Mouse (Mus musculus): ENCODE measurements around the gene Acod1. TPM values are rescaled to one million over a fixed set of nuclear protein-coding genes. Genes with fewer than 3 reads are reported as not detected.

Gene Acod1
- total RNA-seq, 2 experiments from 2014 or later: not detected

DNA sequence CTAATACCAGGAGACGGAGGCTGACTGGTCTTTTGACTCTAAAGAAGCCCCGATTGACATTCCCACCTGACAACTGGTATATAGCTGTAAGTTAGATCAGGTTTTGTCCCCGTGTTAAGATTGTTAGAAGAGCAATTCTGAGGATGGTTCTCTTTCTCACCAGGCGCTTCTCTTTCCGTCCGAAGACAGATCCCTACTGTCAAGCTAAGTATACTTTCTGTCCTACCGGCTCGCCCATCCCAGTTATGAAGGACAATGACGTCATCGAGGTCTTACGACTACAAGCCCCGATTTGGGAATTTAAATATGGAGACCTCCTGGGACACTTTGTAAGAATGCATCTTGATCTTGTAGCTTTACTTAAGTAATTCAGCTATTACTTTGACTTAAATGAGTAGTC, 24.7 kb downstream of the Acod1 start:
- DNase-seq (ENCODE audit: low spot score in 2 of 2): no peak

DNA sequence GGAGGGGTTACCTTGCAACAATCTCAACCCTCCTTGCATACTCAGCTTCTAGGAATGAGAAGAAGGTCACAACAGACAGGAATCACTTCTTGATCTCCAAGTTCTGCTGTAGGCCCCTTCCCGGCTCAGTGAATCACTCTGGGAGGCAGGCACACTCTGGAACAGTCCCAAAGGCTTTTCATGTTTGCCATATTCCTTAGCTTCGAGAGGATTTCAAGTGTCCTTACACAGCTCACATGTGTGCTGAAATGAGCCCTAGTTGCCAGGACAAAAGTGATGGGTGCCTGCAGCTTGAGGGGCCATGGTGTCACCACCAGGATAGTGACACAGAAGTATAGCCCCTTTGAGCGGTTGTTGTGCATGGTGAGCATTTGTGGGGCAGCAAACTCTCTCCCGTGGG, 26.0 kb downstream of the Acod1 start:
- DNase-seq (ENCODE audit: low spot score in 2 of 2): no peak

DNA sequence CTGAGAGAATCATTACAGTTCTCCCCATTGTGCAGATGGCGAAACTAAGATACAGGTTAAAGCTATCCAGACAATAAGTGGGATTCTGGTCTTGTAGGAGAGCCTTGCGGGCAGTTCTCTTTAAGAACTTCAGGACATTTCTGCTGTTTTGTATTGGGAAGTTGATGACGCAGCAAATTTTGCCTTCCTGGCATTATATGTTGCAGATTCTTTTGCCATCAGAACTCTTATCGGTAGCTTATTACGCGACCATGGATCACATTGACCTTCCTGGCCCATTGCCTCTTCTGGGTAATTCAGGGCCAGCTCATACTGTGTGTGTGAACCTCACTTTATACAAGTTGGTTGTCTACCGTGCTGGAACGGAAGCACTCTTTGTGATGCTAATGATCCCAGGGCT, 27.0 kb downstream of the Acod1 start:
- DNase-seq (ENCODE audit: low spot score in 2 of 2): no peak

DNA sequence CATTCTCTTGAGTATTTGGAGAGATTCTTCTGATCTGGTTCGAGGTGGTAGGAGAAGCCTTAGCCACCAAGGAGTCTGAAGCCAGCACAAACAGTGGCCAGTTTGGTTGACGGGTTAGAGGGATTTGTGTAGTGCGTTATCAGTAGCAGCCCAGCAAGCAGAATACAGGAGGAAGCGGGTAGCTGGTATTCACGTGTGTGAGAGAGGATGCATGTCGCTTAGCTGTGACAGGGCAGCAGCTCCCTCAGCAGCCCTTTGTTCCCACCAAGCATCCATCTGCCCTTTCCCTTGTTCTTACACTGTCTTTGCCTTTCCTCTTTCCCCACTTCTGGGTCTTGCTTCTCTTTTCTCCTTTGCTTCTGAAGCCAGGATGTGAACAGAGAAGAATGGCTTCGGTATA, 28.4 kb downstream of the Acod1 start:
- no peak for DNase-seq (ENCODE audit: low spot score in 2 of 2)

DNA sequence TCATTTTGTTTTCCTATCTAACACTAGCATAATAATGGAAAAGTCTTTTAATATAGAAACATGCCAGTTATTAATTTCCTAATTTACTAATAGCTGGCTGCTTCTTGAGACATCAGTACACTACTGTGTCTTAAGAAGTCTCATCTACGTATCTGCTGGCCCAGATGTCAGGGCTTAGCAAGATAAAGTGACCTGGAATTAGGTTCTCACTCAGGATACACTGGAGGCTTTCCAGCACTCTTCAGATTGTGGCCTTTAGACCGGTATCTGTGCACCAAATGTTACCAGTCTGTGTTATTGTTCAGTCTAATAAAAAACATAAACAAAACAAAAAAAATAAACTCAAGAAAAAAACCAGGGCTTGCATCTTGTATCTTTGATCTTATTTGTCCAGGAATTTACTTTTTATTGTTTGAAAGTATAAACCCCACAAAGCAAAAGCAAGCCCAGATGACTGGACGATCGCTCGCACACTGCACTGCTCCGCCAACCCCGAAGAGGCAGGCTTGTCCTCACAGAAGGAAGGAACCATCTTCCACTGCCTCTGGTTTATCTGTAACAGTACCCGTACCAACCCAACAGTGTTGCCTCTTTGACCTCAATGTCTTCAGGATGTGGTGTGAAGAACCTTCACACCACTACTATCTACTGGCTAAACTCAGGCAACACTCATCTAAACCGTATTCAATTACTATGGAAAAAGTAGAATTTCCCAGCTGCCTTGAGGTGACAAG, 30.7 kb downstream of the Acod1 start:
- DNase-seq (ENCODE audit: low spot score in 2 of 2): no peak

DNA sequence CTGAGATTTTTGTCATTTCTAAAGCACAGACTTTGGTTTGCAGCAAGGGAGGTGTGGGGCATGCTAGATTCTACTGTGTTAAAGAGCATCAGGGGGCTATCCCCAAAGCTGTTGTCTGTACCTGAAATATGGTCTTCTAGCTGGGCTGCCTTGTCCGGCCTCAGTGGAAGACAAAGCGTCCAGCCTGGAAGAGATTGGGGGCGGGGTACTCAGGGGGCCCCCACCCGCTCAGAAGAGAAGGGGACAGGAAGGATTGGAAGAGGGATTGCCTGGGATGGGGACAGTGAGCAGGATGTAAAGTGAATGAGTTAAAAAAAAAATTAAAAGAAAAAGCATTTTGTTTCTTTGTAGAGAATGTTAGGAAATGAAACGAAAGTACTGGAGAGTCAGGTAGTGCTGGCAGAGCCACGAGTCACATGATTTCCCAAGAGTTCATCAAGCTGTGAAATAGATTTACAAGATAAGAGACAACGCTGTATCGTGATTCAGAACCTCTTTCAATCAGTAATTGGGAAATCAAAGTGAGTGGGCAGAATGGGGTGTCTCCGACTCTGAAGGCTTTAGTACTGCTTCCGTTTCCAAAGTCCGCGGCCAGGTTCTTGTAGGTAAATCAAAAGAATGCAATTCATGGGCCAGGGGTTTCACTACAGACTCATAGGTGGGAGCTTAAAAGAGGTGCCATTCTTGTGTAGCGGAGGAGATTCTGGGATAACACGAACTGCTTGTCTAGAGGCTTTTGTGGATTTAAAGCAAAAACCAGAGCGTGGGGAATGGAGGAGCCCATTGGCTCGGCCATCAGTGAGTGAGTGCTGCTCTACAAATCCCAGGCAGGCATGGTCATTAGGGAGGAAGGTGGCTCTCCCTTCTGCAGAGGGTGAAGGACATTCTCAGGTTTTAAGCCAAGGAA, 31.5 kb downstream of the Acod1 start:
- no peak for DNase-seq (ENCODE audit: low spot score in 2 of 2)

DNA sequence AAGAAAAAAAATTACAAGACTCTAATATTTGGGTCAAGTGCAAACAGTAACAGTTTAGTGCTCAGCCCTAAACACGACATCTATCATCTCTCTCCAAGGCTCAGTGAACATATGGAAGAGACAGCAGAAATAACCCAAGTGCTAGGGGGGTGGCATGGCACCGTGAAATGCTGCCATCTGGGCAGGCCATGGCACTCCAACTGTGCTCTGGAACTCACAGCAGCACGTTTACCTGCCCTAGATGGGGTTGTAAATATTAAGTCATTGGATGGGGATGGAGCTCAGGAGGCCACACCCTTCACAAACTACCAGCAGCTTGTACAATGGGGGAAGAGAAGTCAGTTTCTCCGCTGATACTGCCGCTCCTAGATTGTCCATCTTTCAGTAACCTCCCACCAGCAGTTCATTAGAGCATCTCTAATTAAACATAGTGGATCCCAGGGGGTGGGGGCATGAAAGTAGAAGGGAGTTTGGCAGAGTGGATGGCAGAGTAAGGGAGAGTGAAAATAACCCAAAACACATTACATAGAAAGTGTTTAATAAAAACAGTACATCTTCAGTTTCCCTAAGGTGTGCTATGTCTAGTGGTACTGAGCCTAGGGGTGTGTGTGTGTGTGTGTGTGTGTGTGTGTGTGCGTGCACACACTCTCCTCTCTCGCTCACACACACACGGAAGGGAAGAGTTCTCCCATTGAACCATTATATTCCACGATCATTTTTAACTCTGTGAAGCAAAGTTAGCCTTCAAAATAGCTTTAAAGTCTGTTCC, 32.6 kb downstream of the Acod1 start:
- peak in 1 of 2 experiments; percentile 55 for DNase-seq (ENCODE audit: low spot score in 2 of 2)

DNA sequence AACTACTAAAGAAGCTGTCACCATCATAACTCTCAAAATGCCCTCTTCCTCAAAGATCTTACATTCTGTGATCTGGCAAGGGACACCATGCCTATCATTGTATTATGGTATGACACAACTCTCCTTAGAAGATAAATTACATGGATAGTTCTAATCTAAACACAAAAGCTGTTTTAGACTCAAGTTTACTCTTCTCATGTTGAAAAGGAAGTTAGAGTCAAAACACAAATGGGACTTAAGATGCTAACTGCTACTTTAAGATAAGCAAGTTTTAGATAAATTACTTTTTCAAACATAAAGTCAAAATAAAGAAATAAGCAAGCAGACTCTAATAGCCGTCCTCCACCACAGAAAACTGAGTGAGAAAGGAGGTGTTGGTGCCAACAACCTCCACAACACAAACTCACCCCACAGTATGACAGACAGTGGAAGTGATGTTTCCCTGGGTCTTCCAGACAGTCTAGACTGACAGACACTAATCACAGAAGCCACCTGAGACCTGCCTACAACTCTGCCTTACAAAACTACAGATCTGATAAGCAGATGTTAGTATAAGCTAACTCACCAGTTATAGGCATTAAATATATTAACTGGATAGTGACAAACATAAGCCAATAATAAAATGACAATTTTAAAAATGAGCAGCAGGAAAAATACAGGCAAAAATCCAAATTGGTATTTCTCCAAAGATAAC, 39.2 kb downstream of the Acod1 start:
- DNase-seq (ENCODE audit: low spot score in 2 of 2): no peak

DNA sequence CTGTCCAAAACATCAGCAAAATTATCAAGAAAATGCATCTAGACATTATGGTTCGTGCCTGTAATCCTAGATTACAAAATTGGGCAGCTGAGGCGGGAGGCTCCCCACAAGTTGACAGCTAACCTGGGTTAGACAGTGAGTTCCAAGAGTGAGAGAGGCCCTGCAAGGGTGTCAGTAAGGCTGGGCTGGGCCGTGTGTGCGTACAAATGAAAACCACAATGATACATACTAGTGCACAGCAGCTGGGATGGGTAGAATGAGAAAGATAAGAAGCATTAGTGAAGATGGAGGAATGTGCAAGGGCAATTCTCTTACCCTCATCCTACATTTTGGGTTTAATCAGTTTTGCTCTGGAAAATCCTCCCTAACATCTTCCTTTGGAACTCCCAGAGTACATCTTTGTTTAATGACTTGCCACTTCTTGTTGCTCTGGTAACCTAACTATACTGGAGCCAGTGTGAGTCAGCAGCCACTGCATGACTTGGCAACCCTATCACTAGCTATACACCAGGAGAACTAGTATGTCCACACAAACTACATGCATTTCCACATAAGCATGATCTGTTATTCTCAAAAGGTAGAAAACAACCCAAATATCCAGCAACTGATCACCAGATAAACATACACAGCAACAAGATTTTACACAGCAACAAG, 40.0 kb downstream of the Acod1 start:
- no peak for DNase-seq (ENCODE audit: low spot score in 2 of 2)

DNA sequence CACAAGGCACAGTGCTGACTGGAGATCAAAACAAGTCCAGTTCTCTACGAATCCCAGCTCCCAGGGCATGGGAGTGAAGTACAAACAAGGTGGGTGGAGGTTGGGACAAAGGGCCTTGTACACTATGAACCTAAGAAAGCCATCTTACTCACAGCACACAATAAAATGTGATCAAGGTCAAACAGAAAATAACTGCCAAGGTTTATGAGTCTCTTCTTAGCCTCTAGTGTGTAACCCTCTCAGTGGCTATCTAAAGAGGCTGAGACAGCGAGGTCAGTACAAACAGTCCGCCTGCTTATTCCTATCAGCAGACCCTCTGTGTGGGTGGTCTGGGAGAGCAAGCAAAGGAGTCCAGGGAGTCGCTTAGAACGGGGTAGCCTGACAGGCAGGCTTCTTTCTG, 41.1 kb downstream of the Acod1 start:
- DNase-seq (ENCODE audit: low spot score in 2 of 2): no peak

DNA sequence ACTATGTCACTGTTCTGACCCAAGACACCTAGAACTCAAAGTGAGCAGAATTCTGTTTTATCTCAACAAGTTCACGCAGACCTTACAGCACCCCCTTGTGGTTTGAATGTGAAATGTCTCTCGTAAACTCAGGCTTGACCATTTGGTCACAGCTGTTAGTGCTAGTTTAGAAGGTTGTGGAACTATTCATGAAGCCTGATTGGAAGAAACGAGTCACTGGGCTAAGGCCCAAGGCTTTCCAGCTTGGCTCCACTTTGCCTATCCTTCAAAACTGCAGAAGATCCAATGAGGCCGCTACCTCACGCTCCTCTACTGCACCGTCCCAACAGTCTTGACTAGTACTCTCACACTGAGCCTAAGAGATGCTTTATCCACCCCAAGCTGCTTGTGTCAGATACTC, 41.8 kb downstream of the Acod1 start:
- peak in 1 of 2 experiments; percentile 48 for DNase-seq (ENCODE audit: low spot score in 2 of 2)

DNA sequence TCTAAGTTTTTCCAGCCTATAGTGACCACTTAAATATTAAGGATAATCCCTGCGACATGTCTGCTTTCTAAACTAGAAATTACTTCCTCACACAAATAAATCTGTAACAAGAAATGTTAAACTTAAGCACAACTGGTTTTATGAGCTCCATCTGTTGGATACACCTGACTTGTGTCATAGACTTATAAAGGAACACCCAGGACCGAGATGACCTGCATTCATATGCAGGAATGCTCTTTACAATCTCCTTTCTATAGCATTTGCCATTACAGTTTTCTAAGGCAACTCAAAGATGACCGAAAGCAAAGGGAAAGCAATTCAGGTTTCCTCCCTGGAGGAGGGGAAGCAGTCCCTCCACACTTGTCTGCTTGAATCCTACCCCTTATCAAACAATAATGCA, 46.5 kb downstream of the Acod1 start:
- no peak for DNase-seq (ENCODE audit: low spot score in 2 of 2)

DNA sequence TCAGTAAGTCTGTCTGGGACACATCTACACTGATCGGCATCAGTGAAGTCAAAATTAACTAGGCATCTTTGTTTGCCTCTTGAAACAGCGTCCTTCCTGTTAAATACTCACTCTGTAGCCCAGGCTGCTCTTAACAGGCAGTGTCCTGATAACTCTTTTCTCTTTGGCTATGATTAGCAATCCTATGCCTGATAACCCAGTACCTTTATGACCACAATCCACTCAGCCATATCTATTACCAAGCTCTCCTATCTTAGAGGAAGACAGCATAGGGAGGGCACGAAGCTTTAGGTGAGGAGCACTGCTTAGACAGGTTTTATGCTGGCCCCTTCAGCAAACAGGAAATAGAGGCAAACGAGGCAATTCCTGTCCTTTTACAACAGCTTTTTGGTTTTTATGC, 46.9 kb downstream of the Acod1 start:
- DNase-seq (ENCODE audit: low spot score in 2 of 2): no peak

DNA sequence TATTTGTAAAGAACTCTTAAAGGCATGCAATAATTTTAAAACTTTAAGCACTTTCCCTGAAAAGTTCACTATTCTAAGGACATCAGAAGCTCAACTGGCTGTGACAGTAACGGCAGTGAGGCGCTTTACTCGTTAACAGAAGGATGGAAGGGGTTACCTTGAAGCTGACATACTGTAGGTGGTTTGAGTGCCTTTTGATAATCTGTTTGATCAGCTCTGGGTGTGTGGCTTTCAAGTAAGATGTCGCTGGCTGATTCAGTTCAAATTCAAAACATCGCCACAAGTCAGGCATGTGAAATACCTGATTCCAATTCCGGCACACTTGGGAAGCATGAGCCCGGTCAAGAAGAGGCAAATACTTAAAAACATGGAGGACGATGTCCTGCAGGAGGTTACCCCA, 48.3 kb downstream of the Acod1 start:
- no peak for DNase-seq (ENCODE audit: low spot score in 2 of 2)

DNA sequence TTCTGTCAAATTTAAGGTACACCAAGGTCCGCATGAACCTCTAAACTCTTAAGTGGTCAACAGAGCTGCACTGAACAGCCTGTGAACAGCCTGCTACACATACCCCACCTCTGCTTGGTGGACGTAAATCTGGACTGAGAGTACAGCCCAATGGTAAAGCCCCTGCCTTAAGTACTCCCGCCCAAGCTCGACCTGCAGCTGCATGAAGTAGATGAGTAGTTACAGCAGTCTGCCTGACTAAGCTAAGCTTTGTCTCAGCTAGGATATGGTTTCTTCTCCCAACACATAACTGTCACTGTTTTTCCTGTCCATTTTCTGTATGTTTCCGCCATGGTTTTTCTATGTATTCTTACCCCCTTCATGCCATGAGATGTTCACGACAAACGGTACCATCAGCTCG, 49.0 kb downstream of the Acod1 start:
- DNase-seq (ENCODE audit: low spot score in 2 of 2): no peak

DNA sequence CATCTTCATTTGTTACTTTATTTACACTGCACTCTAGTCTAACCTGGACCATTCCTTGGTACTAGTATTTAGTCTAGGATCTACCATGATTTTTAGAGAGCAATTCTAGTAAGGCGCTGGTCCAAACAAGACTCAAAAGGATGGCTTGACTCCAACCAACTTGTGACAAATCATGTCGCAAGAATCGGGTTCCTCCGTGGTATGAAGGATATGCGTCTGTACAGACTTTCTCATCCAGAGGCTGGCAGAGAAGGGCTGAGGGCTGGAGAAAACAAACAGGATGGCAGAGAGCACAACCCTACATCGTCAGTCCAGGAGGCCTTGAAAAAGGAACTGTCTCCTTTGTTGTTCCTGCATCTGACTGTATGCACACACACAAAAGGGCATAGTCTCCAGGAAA, 49.8 kb downstream of the Acod1 start:
- no peak for DNase-seq (ENCODE audit: low spot score in 2 of 2)

DNA sequence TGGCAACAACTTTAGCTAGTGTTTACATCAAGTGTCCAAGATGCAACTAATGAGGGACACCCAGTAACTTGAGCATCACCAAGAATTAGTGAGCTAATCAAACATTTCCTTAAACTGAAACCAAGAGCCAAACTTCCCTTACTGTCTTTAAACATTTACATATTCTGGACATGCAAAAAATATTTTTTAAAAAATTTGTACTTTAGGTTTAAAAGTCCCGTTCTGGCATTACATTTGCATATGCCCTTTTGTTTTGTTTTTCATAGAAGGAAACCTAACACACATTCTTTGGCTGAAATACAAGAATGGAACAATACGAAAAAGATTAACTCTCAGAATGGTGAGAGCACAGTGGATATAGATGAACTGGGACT, 51.4 kb downstream of the Acod1 start:
- DNase-seq (ENCODE audit: low spot score in 2 of 2): no peak

DNA sequence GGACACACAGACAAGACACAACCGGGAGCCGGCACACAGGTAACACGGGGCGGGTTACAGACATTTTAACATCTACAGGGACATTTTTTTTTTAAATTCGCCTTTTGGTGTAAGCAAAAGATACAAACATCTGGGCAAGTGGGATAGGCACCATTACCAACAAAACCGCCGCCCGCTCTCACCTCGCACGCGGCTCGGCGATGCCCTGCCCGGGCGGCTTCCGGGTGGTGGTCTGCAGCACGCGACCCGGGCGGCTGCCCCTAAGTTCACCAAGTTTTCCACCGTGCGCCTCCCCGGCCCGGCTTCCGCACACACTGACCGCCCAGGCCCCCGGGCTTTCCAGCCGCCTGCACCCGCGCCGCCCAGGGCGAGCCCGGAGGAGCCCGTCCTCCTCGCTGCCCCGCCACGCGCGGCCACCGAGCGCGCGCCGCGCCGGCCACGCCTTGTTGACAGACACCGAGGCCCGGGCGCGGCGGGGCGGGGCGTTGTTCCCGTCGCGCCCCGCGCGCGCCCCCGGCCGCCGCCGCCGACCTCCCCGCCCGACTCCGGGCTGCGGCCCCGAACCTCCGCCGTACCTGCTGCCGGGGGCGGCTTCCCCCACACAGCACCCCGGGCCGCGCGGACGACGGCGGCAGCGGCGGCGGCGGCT, 51.9 kb downstream of the Acod1 start:
- peak; percentile 74 to 89 for DNase-seq (ENCODE audit: low spot score in 2 of 2)

DNA sequence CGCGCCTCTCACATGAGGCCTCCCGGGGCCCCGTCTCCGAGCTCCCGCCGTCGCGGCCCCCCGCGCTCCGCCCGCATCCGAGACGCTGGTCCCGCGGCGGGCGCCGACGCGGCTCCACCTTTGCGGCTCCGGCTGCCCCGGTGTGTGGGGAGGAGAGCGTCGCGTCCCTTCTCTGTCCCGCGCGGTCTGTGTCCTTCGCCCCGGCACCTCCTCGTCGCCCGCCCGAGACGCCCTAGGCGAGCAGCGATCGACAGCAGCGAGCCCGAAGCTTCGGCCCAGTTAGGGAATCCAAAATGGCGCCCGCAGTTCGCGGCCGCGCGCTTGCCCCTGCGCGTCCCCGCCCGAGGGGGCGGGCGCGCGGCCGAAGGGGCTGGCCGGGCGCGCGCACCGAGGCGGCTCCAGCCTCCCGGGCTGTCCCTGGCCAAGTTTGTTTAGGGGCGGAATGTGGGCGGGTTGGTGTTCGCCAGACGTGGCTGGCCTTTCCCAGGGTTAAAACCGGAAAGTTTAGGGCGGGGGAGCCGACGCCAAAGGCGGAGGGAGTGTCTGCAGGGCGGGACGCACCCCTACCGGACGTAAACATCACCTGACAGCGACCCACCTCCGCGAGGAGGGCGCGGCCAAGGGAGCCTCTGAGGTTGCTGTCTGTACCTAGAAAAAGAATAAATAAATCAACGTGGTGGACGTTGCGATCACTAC, 52.6 kb downstream of the Acod1 start, which contains the start of gene Fbxl3:
Fbxl3 (minus strand) TSS at position 329 of the 696 bp plus-strand sequence.
- peak; percentile 77 to 88 for DNase-seq (ENCODE audit: low spot score in 2 of 2)
